Mouse (Mus musculus) megakaryocyte, embryonic 14.5 days (primary cell): ENCODE data around the gene Pdk2.

Experiments used
- FLI1 ChIP-seq: IDR thresholded peaks from 2 replicates; pipeline ENCODE4 v1.6.1; 2012; ENCODE audit warnings: low read length, inconsistent platforms, mixed read lengths
- GATA1 ChIP-seq: IDR thresholded peaks from 3 replicates; pipeline ENCODE4 v1.6.1; 2012; ENCODE audit warnings: mixed read lengths, low read length, inconsistent platforms, borderline replicate concordance

DNA sequence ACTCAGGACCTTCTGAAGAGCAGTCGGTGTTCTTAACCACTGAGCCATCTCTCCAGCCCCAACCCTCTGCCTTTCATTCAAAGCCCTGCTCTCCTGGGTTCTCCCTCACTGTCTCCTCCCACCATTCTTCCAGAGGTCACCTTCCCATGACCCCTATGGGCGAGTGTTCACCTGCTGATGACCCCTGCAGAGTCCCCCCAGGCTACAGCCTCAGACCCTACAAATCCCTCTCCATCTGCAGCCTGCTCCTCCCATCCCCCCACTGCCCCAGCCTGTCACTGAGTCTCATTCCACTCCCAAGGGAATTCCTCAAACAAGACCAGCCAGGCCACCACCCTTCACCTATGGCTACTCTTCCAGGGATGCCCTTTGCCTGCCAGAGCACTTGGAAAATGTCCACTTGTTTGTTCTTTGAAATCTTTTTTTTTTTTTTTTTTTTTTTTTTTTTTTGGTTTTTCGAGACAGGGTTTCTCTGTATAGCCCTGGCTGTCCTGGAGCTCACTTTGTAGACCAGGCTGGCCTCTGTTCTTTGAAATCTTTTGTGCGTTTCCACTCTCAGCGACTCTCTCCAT, 43.7 kb upstream of the Pdk2 start:
- TF ChIP-seq GATA1 = no peak
- TF ChIP-seq FLI1 = no peak; the same call in 1 of the 2 replicates
